Mouse (Mus musculus) thymus, adult 2 months (tissue): ENCODE measurements around the gene 4933425L06Rik.

Experiments used
- CTCF ChIP-seq: fragments of 200-500 bp; IDR thresholded peaks from 2 replicates; pipeline ENCODE4 v1.5.1; 2012; ENCODE audit warnings: mild to moderate bottlenecking, control low read depth, low read length, moderate library complexity, borderline replicate concordance; ENCODE audit not compliant: control insufficient read depth, poor library complexity, insufficient read depth; ENCODE audit errors: extremely low read depth
- POLR2A ChIP-seq: fragments of 200-500 bp; IDR thresholded peaks from 2 replicates; pipeline ENCODE4 v1.6.1; 2012; ENCODE audit warnings: mild to moderate bottlenecking, low read length, control low read depth, moderate library complexity; ENCODE audit not compliant: control insufficient read depth, poor library complexity, insufficient read depth; ENCODE audit errors: extremely low read depth

- TF ChIP-seq CTCF (no peak), POLR2A (no peak)
These were observed 15.8 kb upstream of the 4933425L06Rik start for GRCm38 (mm10) chr13:105066119-105066518.
